Mouse (Mus musculus) brain, embryonic 14.5 days (tissue): ENCODE results near the gene Zfp27. TPM values are rescaled to one million over a fixed set of nuclear protein-coding genes. Genes with fewer than 3 reads are reported as not detected.

Experiments used
- DNase-seq: peaks from one replicate; pipeline ENCODE4 v3.0.0-alpha.2; 2011; ENCODE audit warnings: low read depth
- CTCF ChIP-seq: fragments of 200-500 bp; IDR thresholded peaks from 2 replicates; pipeline ENCODE4 v1.5.1; 2012; ENCODE audit warnings: inconsistent platforms, mild to moderate bottlenecking, moderate library complexity, borderline replicate concordance; ENCODE audit not compliant: insufficient read depth, insufficient read length; ENCODE audit errors: extremely low read depth
- POLR2A ChIP-seq: fragments of 200-500 bp; IDR thresholded peaks from 2 replicates; pipeline ENCODE4 v1.6.1; 2012; ENCODE audit warnings: mild to moderate bottlenecking, inconsistent platforms, borderline replicate concordance; ENCODE audit not compliant: poor library complexity, insufficient read depth, insufficient read length, severe bottlenecking; ENCODE audit errors: extremely low read depth
- polyA plus RNA-seq: library from polyadenylated mRNA; depleted of rRNA; stranded (reverse); fragments of >200 nt; gene quantifications from 2 replicates; pipeline ENCODE4 v1.2.3, GENCODE M21; 2012; rRNA removed

The Zfp27 gene
- 12.2 and 13.9 TPM in 2 replicates for polyA plus RNA-seq

GRCm38 (mm10) chr7:29905966-29906681 is at the start of gene Zfp27:
TSS of gene Zfp27 (minus strand) at chr7:29906572.
- TF ChIP-seq CTCF (no peak), POLR2A (no peak; the same call in 1 of the 2 replicates)
- peak; percentile 99 for DNase-seq

GRCm38 (mm10) chr7:29954731-29955130 is 48.4 kb upstream of the Zfp27 start:
- TF ChIP-seq POLR2A (no peak), CTCF (peak; percentile 55; the same call in 1 of the 2 replicates)
- peak; percentile 63 for DNase-seq

GRCm38 (mm10) chr7:29953513-29954401 is 47.4 kb upstream of the Zfp27 start, which contains the start of gene Zfp74:
TSS of gene Zfp74 (minus strand) at chr7:29954089.
- DNase-seq: peak; percentile 94
- peak; percentile 34; the same call in 1 of the 2 replicates for TF ChIP-seq POLR2A
- TF ChIP-seq CTCF: no peak

GRCm38 (mm10) chr7:29953086-29953485 is 46.7 kb upstream of the Zfp27 start:
- TF ChIP-seq POLR2A (no peak), CTCF (no peak)
- no peak for DNase-seq

GRCm38 (mm10) chr7:29944201-29944600 is 37.8 kb upstream of the Zfp27 start:
- DNase-seq: peak; percentile 55
- no peak for TF ChIP-seq CTCF
- no peak for TF ChIP-seq POLR2A

GRCm38 (mm10) chr7:29943720-29944119 is 37.3 kb upstream of the Zfp27 start:
- no peak for DNase-seq
- TF ChIP-seq CTCF (no peak), POLR2A (no peak)

GRCm38 (mm10) chr7:29942740-29943139 is 36.4 kb upstream of the Zfp27 start:
- TF ChIP-seq CTCF (no peak), POLR2A (no peak)
- peak; percentile 9 for DNase-seq

GRCm38 (mm10) chr7:29941027-29941426 is 34.7 kb upstream of the Zfp27 start:
- TF ChIP-seq CTCF (no peak), POLR2A (no peak)
- peak; percentile 26 for DNase-seq

- DNase-seq: no peak
- TF ChIP-seq CTCF (no peak), POLR2A (no peak)
These were observed 32.5 kb upstream of the Zfp27 start for GRCm38 (mm10) chr7:29938856-29939255.

- DNase-seq: no peak
- TF ChIP-seq CTCF: no peak
- TF ChIP-seq POLR2A: no peak
These were observed 16.4 kb upstream of the Zfp27 start for GRCm38 (mm10) chr7:29922780-29923179.

- TF ChIP-seq POLR2A (no peak), CTCF (no peak)
These were observed 15.2 kb upstream of the Zfp27 start for GRCm38 (mm10) chr7:29921439-29922093.

More at GRCm38 (mm10) chr7:29921439-29922093, 15.2 kb upstream of the Zfp27 start:
- no peak for DNase-seq
